Mouse (Mus musculus) spleen, adult 18-20 months (tissue): ENCODE measurements around the gene Grk2.

Source experiments
- DNase-seq, 2 experiments: peaks; one replicate each; pipeline ENCODE4 v3.0.0; 2022; ENCODE audit warnings: mixed read lengths in 2 of 2

Gene Grk2

GRCm38 (mm10) chr19:4302936-4303639 is 2.9 kb downstream of the Grk2 start:
- peak in 1 of 2 experiments; percentile 26 for DNase-seq

- peak; percentile 77 to 80 for DNase-seq
Measured at GRCm38 (mm10) chr19:4301735-4302651, 4.0 kb downstream of the Grk2 start.

- DNase-seq = peak in 1 of 2 experiments; percentile 26
Measured at GRCm38 (mm10) chr19:4300852-4301734, 4.9 kb downstream of the Grk2 start.

- peak; percentile 71 to 84 for DNase-seq
Measured at GRCm38 (mm10) chr19:4300271-4300704, 5.7 kb downstream of the Grk2 start.

GRCm38 (mm10) chr19:4299574-4300270 is 6.3 kb downstream of the Grk2 start:
- peak; percentile 55 to 68 for DNase-seq

GRCm38 (mm10) chr19:4299126-4299525 is 6.9 kb downstream of the Grk2 start:
- no peak for DNase-seq

GRCm38 (mm10) chr19:4298322-4299121 is 7.5 kb downstream of the Grk2 start:
- peak in 1 of 2 experiments; percentile 27 for DNase-seq

GRCm38 (mm10) chr19:4297851-4298250 is 8.2 kb downstream of the Grk2 start:
- peak in 1 of 2 experiments; percentile 43 for DNase-seq

- peak in 1 of 2 experiments; percentile 25 for DNase-seq
Measured at GRCm38 (mm10) chr19:4296611-4297010, 9.4 kb downstream of the Grk2 start.

GRCm38 (mm10) chr19:4295391-4295790 is 10.6 kb downstream of the Grk2 start:
- DNase-seq = peak in 1 of 2 experiments; percentile 5

GRCm38 (mm10) chr19:4294381-4295097 is 11.5 kb downstream of the Grk2 start:
- DNase-seq = peak; percentile 80 to 83

- peak in 1 of 2 experiments; percentile 9 for DNase-seq
Measured at GRCm38 (mm10) chr19:4291161-4291560, 14.9 kb downstream of the Grk2 start.

- DNase-seq = no peak
Measured at GRCm38 (mm10) chr19:4290749-4291148, 15.3 kb downstream of the Grk2 start.

GRCm38 (mm10) chr19:4283653-4284052 is 22.4 kb downstream of the Grk2 start:
- no peak for DNase-seq

GRCm38 (mm10) chr19:4282898-4283553 is 23.0 kb downstream of the Grk2 start, which contains the start of gene Ankrd13d:
TSS of gene Ankrd13d (minus strand) at chr19:4283137.
- peak; percentile 90 to 94 for DNase-seq

- no peak for DNase-seq
Measured at GRCm38 (mm10) chr19:4280425-4280824, 25.6 kb downstream of the Grk2 start.

- no peak for DNase-seq
Measured at GRCm38 (mm10) chr19:4279487-4279886, 26.5 kb downstream of the Grk2 start.

GRCm38 (mm10) chr19:4270972-4271371 is 35.0 kb downstream of the Grk2 start:
- DNase-seq = no peak

GRCm38 (mm10) chr19:4270187-4270586 is 35.8 kb downstream of the Grk2 start:
- DNase-seq = no peak
